8 mouse cellular contexts compared by ENCODE assay signal in the genomic region with DNA sequence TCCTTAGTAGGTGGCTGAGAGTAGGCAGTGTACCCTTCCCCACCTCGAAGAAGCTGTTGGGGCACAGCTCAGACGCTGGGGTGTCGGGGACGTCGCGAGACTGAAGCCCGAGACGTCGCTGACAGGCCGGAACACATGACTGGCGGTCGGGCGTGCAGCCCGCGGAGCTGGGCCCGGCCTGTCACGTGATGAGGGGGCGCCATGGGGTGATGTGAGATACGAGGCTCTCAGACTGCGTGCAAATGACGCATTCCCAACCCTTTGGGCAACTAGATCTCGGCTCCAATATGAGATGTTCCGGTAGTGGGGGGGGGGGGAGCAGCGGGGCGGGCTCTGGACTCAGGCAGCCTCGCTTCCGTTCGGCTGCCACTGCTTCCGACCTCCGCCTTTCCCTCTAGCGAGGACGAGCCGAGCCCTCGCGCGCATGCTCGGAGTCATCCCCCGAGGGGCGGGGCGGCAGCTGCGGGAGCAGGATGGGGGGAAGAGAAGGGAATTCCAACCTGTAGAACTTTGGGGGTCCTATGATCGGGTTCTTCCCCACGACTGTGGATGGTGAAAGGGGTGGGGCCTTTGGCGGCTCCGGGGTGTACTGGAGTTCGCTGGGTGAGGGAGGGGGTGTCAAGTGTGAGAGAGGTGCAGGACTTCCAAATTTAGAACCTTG. TPM values are rescaled to one million over a fixed set of nuclear protein-coding genes. Genes with fewer than 3 reads are reported as not detected.
DNase-seq lines count a peak whose midpoint lies in the region; ATAC-seq lines count a peak whose summit lies in the region.

No protein-coding gene starts in this region.

- no peaks in the 10 kb centered on the region for H3K36me3 ChIP-seq in forebrain, embryonic 11.5 days (ENCODE audit: control insufficient read depth, insufficient read depth, low read length)
- H3K36me3 ChIP-seq in heart, embryonic 16.5 days (ENCODE audit: control insufficient read depth, insufficient read depth), result peaks cover 16% of the 10 kb centered on the region
- peaks cover 18% of the 10 kb centered on the region for H3K36me3 ChIP-seq in liver, embryonic 15.5 days (replicated peaks)
- no peaks in the 10 kb centered on the region; the same call in 1 of the 2 replicates for H3K36me3 ChIP-seq in neural tube, embryonic 12.5 days

- peak overlapping the region; percentile 59 for H3K9ac ChIP-seq in forebrain, embryonic 11.5 days (ENCODE audit: low read length)
- peak overlapping the region; percentile 94 for H3K9ac ChIP-seq in heart, embryonic 16.5 days (ENCODE audit: low read length)
- H3K9ac ChIP-seq in liver, embryonic 15.5 days, result peak overlapping the region; percentile 78
- peak overlapping the region; percentile 58 for H3K9ac ChIP-seq in neural tube, embryonic 12.5 days

- peak overlapping the region; percentile 70 for H3K27ac ChIP-seq in forebrain, embryonic 11.5 days (ENCODE audit: low read depth, low read length)
- peak overlapping the region; percentile 85 for H3K27ac ChIP-seq in heart, embryonic 16.5 days (ENCODE audit: low read length)
- H3K27ac ChIP-seq in liver, embryonic 15.5 days (replicated peaks), result peak overlapping the region; percentile 92
- H3K27ac ChIP-seq in neural tube, embryonic 12.5 days, result peak overlapping the region; percentile 55

- peak overlapping the region; percentile 63 for H3K4me3 ChIP-seq in forebrain, embryonic 11.5 days (ENCODE audit: low read depth, low read length)
- H3K4me3 ChIP-seq in heart, embryonic 16.5 days (ENCODE audit: low read length), result peak overlapping the region; percentile 81
- H3K4me3 ChIP-seq in liver, embryonic 15.5 days (replicated peaks), result peak overlapping the region; percentile 79
- peak overlapping the region; percentile 55 for H3K4me3 ChIP-seq in neural tube, embryonic 12.5 days

- WGBS in forebrain, embryonic 11.5 days, result under 1% methylated on average over 43 of the region's 46 CpGs
- under 1% methylated on average over 45 of the region's 46 CpGs for WGBS in heart, embryonic 16.5 days
- under 1% methylated on average over 46 of the region's 46 CpGs for WGBS in liver, embryonic 15.5 days (ENCODE audit: insufficient replicate concordance)
- under 1% methylated on average over 46 of the region's 46 CpGs for WGBS in neural tube, embryonic 12.5 days

- no peaks in the 10 kb centered on the region for H3K27me3 ChIP-seq in forebrain, embryonic 11.5 days (ENCODE audit: control insufficient read depth, insufficient read depth, low read length)
- no peaks in the 10 kb centered on the region for H3K27me3 ChIP-seq in heart, embryonic 16.5 days (ENCODE audit: control insufficient read depth, insufficient read depth, low read length)
- no peaks in the 10 kb centered on the region for H3K27me3 ChIP-seq in liver, embryonic 15.5 days
- H3K27me3 ChIP-seq in neural tube, embryonic 12.5 days (replicated peaks), result no peaks in the 10 kb centered on the region

- H3K4me1 ChIP-seq in forebrain, embryonic 11.5 days (replicated peaks; ENCODE audit: control insufficient read depth, insufficient read depth, low read length), result peaks cover 6% of the 10 kb centered on the region; the same call in 1 of the 2 replicates
- H3K4me1 ChIP-seq in heart, embryonic 16.5 days (ENCODE audit: control insufficient read depth, insufficient read depth, low read length), result peaks cover 6% of the 10 kb centered on the region
- H3K4me1 ChIP-seq in liver, embryonic 15.5 days (replicated peaks), result peaks cover 30% of the 10 kb centered on the region
- peaks cover 7% of the 10 kb centered on the region; the same call in 1 of the 2 replicates for H3K4me1 ChIP-seq in neural tube, embryonic 12.5 days

- no peaks in the 10 kb centered on the region for H3K9me3 ChIP-seq in forebrain, embryonic 11.5 days (ENCODE audit: control insufficient read depth, low read length)
- no peaks in the 10 kb centered on the region for H3K9me3 ChIP-seq in heart, embryonic 16.5 days (replicated peaks; ENCODE audit: control insufficient read depth, low read length)
- H3K9me3 ChIP-seq in liver, embryonic 15.5 days (replicated peaks), result no peaks in the 10 kb centered on the region
- H3K9me3 ChIP-seq in neural tube, embryonic 12.5 days, result no peaks in the 10 kb centered on the region

- peak; percentile 91 for ATAC-seq in forebrain, embryonic 11.5 days (replicated peaks; ENCODE audit: low FRiP score)
- ATAC-seq in heart, embryonic 16.5 days (replicated peaks; ENCODE audit: extremely low read depth, insufficient read depth, low FRiP score), result peak; percentile 90
- peak; percentile 86 for ATAC-seq in liver, embryonic 15.5 days (ENCODE audit: insufficient read depth)
- ATAC-seq in neural tube, embryonic 12.5 days (ENCODE audit: low FRiP score, low read depth), result peak; percentile 90

- peak overlapping the region; percentile 99 for H3K4me2 ChIP-seq in forebrain, embryonic 11.5 days (ENCODE audit: low read depth, low read length, severe bottlenecking)
- H3K4me2 ChIP-seq in heart, embryonic 16.5 days (ENCODE audit: low read depth, low read length), result peak overlapping the region; percentile 67
- H3K4me2 ChIP-seq in liver, embryonic 15.5 days, result peak overlapping the region; percentile 100
- peak overlapping the region; percentile 79 for H3K4me2 ChIP-seq in neural tube, embryonic 12.5 days (replicated peaks)

- DNase-seq in CD8-positive naive resting alpha-beta T cell, adult 2 months (ENCODE audit: low read depth in 2 of 2, low spot score in 2 of 2), result peak; percentile 87 to 89
- peak; percentile 81 for DNase-seq in c-Kit-positive CD71-negative TER-119-negative erythroid progenitor cells, embryonic 14.5 days (ENCODE audit: low read depth)
- peak; percentile 93 for DNase-seq in forebrain, embryonic 11.5 days (ENCODE audit: low spot score)
- peak; percentile 95 to 96 for DNase-seq in kidney, postnatal 36 days
- peak; percentile 97 for DNase-seq in telencephalon, adult 2 months (ENCODE audit: low read depth, low spot score)

RNA-seq across cellular contexts. Expression of gene Stx1b, which starts 17.1 kb away (rescaled TPM):
- 11.1 and 13.0 TPM in 2 replicates for polyA plus RNA-seq in forebrain, embryonic 11.5 days (2014; fragmentation: Nextera tagmentation; extraction: Ambion mirVana)
- 1.0 and 1.3 TPM in 2 replicates for polyA plus RNA-seq in heart, embryonic 16.5 days (2015; fragmentation: Nextera tagmentation; extraction: Ambion mirVana)
- 0.43 and 0.44 TPM in 2 replicates for polyA plus RNA-seq in liver, embryonic 15.5 days (2015; fragmentation: Nextera tagmentation; extraction: Ambion mirVana)
- 19.0 and 19.2 TPM in 2 replicates for polyA plus RNA-seq in neural tube, embryonic 12.5 days (2016; fragmentation: Nextera tagmentation; extraction: Ambion mirVana)

RNA-seq across cellular contexts. Expression of gene Stx4a, which starts 17.4 kb away (rescaled TPM):
- 10.1 and 13.2 TPM in 2 replicates for polyA plus RNA-seq in forebrain, embryonic 11.5 days (2014; fragmentation: Nextera tagmentation; extraction: Ambion mirVana)
- 50.3 and 53.7 TPM in 2 replicates for polyA plus RNA-seq in heart, embryonic 16.5 days (2015; fragmentation: Nextera tagmentation; extraction: Ambion mirVana)
- polyA plus RNA-seq in liver, embryonic 15.5 days (2015; fragmentation: Nextera tagmentation; extraction: Ambion mirVana), result 14.6 and 14.9 TPM in 2 replicates
- 19.2 and 19.3 TPM in 2 replicates for polyA plus RNA-seq in neural tube, embryonic 12.5 days (2016; fragmentation: Nextera tagmentation; extraction: Ambion mirVana)

RNA-seq across cellular contexts. Expression of gene Zfp646, which starts 34.6 kb away (rescaled TPM):
- 26.2 and 26.8 TPM in 2 replicates for polyA plus RNA-seq in forebrain, embryonic 11.5 days (2014; fragmentation: Nextera tagmentation; extraction: Ambion mirVana)
- polyA plus RNA-seq in heart, embryonic 16.5 days (2015; fragmentation: Nextera tagmentation; extraction: Ambion mirVana), result 6.8 and 7.4 TPM in 2 replicates
- 3.8 and 5.0 TPM in 2 replicates for polyA plus RNA-seq in liver, embryonic 15.5 days (2015; fragmentation: Nextera tagmentation; extraction: Ambion mirVana)
- 18.1 and 19.5 TPM in 2 replicates for polyA plus RNA-seq in neural tube, embryonic 12.5 days (2016; fragmentation: Nextera tagmentation; extraction: Ambion mirVana)

RNA-seq across cellular contexts. Expression of gene Zfp668, which starts 35.2 kb away (rescaled TPM):
- 32.6 and 32.9 TPM in 2 replicates for polyA plus RNA-seq in forebrain, embryonic 11.5 days (2014; fragmentation: Nextera tagmentation; extraction: Ambion mirVana)
- 9.1 and 10.4 TPM in 2 replicates for polyA plus RNA-seq in heart, embryonic 16.5 days (2015; fragmentation: Nextera tagmentation; extraction: Ambion mirVana)
- polyA plus RNA-seq in liver, embryonic 15.5 days (2015; fragmentation: Nextera tagmentation; extraction: Ambion mirVana), result 5.7 and 6.8 TPM in 2 replicates
- 34.7 and 38.9 TPM in 2 replicates for polyA plus RNA-seq in neural tube, embryonic 12.5 days (2016; fragmentation: Nextera tagmentation; extraction: Ambion mirVana)

RNA-seq across cellular contexts. Expression of gene Hsd3b7, which starts 41.1 kb away (rescaled TPM):
- 6.5 and 7.9 TPM in 2 replicates for polyA plus RNA-seq in forebrain, embryonic 11.5 days (2014; fragmentation: Nextera tagmentation; extraction: Ambion mirVana)
- polyA plus RNA-seq in heart, embryonic 16.5 days (2015; fragmentation: Nextera tagmentation; extraction: Ambion mirVana), result 24.5 and 24.9 TPM in 2 replicates
- polyA plus RNA-seq in liver, embryonic 15.5 days (2015; fragmentation: Nextera tagmentation; extraction: Ambion mirVana), result 55.9 and 75.3 TPM in 2 replicates
- polyA plus RNA-seq in neural tube, embryonic 12.5 days (2016; fragmentation: Nextera tagmentation; extraction: Ambion mirVana), result 7.8 and 9.0 TPM in 2 replicates

Comparison
In these comparisons a context has a peak if more than half of its experiments do, and no peak if none do; other contexts are left out.
1. Peak in every context shown above with its lines: DNase-seq, ATAC-seq, H3K4me3 ChIP-seq and H3K27ac ChIP-seq.